Mouse (Mus musculus) cerebellum, adult 9-10 months (tissue): ENCODE measurements at regions not wholly inside any gene's neighbourhood (a gene's known extent, or its start where the extent isn't known, plus 50 kb on each side); places are given as distances from the start of the nearest gene placed in this dataset.
"Not testable (repeated sequence)": the region's sequence is repeated elsewhere in the genome, so short reads cannot be mapped to it uniquely, and the experiment has no call there.

Experiments used
- DNase-seq: peaks from one replicate; pipeline ENCODE4 v3.0.0; 2022

GRCm38 (mm10) chr3:31603237-31603636 lies 293.1 kb upstream of the Slc7a14 start:
- peak; percentile 68 for DNase-seq

GRCm38 (mm10) chr3:31596581-31596980 lies 286.4 kb upstream of the Slc7a14 start:
- DNase-seq = not testable (repeated sequence)

GRCm38 (mm10) chr3:31585971-31586370 lies 275.8 kb upstream of the Slc7a14 start:
- no peak for DNase-seq

GRCm38 (mm10) chr3:31573849-31574248 lies 263.7 kb upstream of the Slc7a14 start:
- DNase-seq = no peak
